Mouse (Mus musculus) stomach, embryonic 16.5 days (tissue): ENCODE data around the gene Cdh13. TPM values are rescaled to one million over a fixed set of nuclear protein-coding genes. Genes with fewer than 3 reads are reported as not detected.
"Not testable (repeated sequence)": the region's sequence is repeated elsewhere in the genome, so short reads cannot be mapped to it uniquely, and the experiment has no call there.

ENCODE experiments used
- ATAC-seq: fragments of 200-750 bp; cut with Nextera tagmentation; 2 replicates; pipeline ENCODE4 v1.8.0; 2017; ENCODE audit warnings: moderate number of reproducible peaks, moderate TSS enrichment; ENCODE audit not compliant: insufficient read depth, low FRiP score
- H3K27ac ChIP-seq: fragments of 300-500 bp; sonication (generic); 2 replicates; pipeline ENCODE4 v1.5.1; 2014; ENCODE audit warnings: low read length
- H3K27me3 ChIP-seq: fragments of 300-500 bp; sonication (generic); 2 replicates; pipeline ENCODE4 v1.6.1; 2014; ENCODE audit warnings: low read length, control low read depth, mixed read lengths; ENCODE audit not compliant: control insufficient read depth, insufficient read depth
- H3K36me3 ChIP-seq: fragments of 300-500 bp; sonication (generic); 2 replicates; pipeline ENCODE4 v1.6.1; 2014; ENCODE audit warnings: low read length; ENCODE audit not compliant: control insufficient read depth, insufficient read depth
- H3K4me1 ChIP-seq: fragments of 300-500 bp; sonication (generic); 2 replicates; pipeline ENCODE4 v1.6.1; 2014; ENCODE audit warnings: low read length, control low read depth, mixed read lengths; ENCODE audit not compliant: control insufficient read depth, insufficient read depth
- H3K4me2 ChIP-seq: fragments of 300-500 bp; sonication (generic); 2 replicates; pipeline ENCODE4 v1.6.1; 2014; ENCODE audit warnings: low read depth, low read length, mixed read lengths
- H3K4me3 ChIP-seq: fragments of 300-500 bp; sonication (generic); replicated peaks from 2 replicates; pipeline ENCODE4 v1.5.1; 2014; ENCODE audit warnings: mild to moderate bottlenecking, low read length
- H3K9ac ChIP-seq: fragments of 300-500 bp; sonication (generic); 2 replicates; pipeline ENCODE4 v1.6.1; 2014; ENCODE audit warnings: low read length
- H3K9me3 ChIP-seq: fragments of 300-500 bp; sonication (generic); replicated peaks from 2 replicates; pipeline ENCODE4 v1.6.1; 2016; ENCODE audit warnings: low read length, control low read depth; ENCODE audit not compliant: control insufficient read depth
- WGBS: fragments of 180-500 bp; shearing (Covaris S2); extraction: QIAGEN DNeasy Blood & Tissue Kit; methylation state at CpG from one replicate; pipeline ENCODE4 v1.1.7; 2014; 5-methylcytosine and 5-hydroxymethylcytosine counted together
- polyA plus RNA-seq: library from polyadenylated mRNA; unstranded; fragments of >200 nt; fragmentation: Nextera tagmentation; extraction: Ambion mirVana; gene quantifications from 2 replicates; pipeline ENCODE4 v1.2.1, GENCODE M21; 2015

Gene Cdh13
- polyA plus RNA-seq, 1 experiment from 2014 or later = 19.9 TPM

GRCm38 (mm10) chr8:119344190-119344856 lies 1060.8 kb downstream of the Cdh13 start, which contains the start of gene Hsbp1:
Gene Hsbp1, plus strand, starts transcription at chr8:119344488.
- peak; percentile 98 for ATAC-seq
- H3K27ac ChIP-seq = peak within 1 kb of the TSS; percentile 10; the same call in 1 of the 2 replicates
- H3K9ac ChIP-seq = peak within 1 kb of the TSS; percentile 97
- H3K4me1 ChIP-seq = peaks cover 4% of the 10 kb centered on the region; the same call in 1 of the 2 replicates
- peak within 1 kb of the TSS; percentile 100 for H3K4me3 ChIP-seq
- H3K27me3 ChIP-seq = peaks cover 6% of the 10 kb centered on the region; the same call in 1 of the 2 replicates
- H3K36me3 ChIP-seq = peaks cover 28% of the 10 kb centered on the region
- H3K9me3 ChIP-seq = 0 out of 2 replicates have a peak, but pooled peaks cover 3% of the 10 kb centered on the region
- H3K4me2 ChIP-seq = peak within 1 kb of the TSS; percentile 65
- WGBS = 2% methylated on average over 52 of the region's 52 CpGs

- Histone ChIP-seq H3K27me3 (peaks cover 6% of the 10 kb centered on the region; the same call in 1 of the 2 replicates), H3K9me3 (0 out of 2 replicates have a peak, but pooled peaks cover 3% of the 10 kb centered on the region), H3K36me3 (peaks cover 28% of the 10 kb centered on the region), H3K4me3 (peak overlapping the region; percentile 100), H3K27ac (peak overlapping the region; percentile 10; the same call in 1 of the 2 replicates), H3K4me1 (peaks cover 4% of the 10 kb centered on the region; the same call in 1 of the 2 replicates), H3K4me2 (peak overlapping the region; percentile 65), H3K9ac (peak overlapping the region; percentile 97)
- WGBS = 43% methylated on average over 22 of the region's 22 CpGs
- no peak for ATAC-seq
Observed at GRCm38 (mm10) chr8:119345029-119345682, 1061.6 kb downstream of the Cdh13 start.

- peaks cover 6% of the 10 kb centered on the region; the same call in 1 of the 2 replicates for H3K27me3 ChIP-seq
- WGBS = 86% methylated on average over 15 of the region's 15 CpGs
- 0 out of 2 replicates have a peak, but pooled peaks cover 3% of the 10 kb centered on the region for H3K9me3 ChIP-seq
- no peak overlapping the region for H3K9ac ChIP-seq
- H3K27ac ChIP-seq = no peak overlapping the region
- ATAC-seq = no peak
- H3K4me1 ChIP-seq = peaks cover 4% of the 10 kb centered on the region; the same call in 1 of the 2 replicates
- peak overlapping the region; percentile 65 for H3K4me2 ChIP-seq
- no peak overlapping the region; the same call in 1 of the 2 replicates for H3K4me3 ChIP-seq
- peaks cover 28% of the 10 kb centered on the region for H3K36me3 ChIP-seq
Observed at GRCm38 (mm10) chr8:119345683-119346075, 1062.1 kb downstream of the Cdh13 start.

GRCm38 (mm10) chr8:119351647-119352046 lies 1068.1 kb downstream of the Cdh13 start:
- Histone ChIP-seq H3K9me3 (no peaks in the 10 kb centered on the region), H3K4me3 (no peak overlapping the region), H3K27ac (no peak overlapping the region), H3K9ac (no peak overlapping the region), H3K4me1 (no peaks in the 10 kb centered on the region), H3K27me3 (no peaks in the 10 kb centered on the region), H3K36me3 (peaks cover 21% of the 10 kb centered on the region), H3K4me2 (no peak overlapping the region)
- ATAC-seq = no peak
- 90% methylated on average over 19 of the region's 19 CpGs for WGBS

GRCm38 (mm10) chr8:119352977-119353658 lies 1069.6 kb downstream of the Cdh13 start:
- no peak for ATAC-seq
- H3K4me2 ChIP-seq = no peak overlapping the region
- no peaks in the 10 kb centered on the region for H3K27me3 ChIP-seq
- H3K9ac ChIP-seq = no peak overlapping the region
- H3K36me3 ChIP-seq = peaks cover 12% of the 10 kb centered on the region
- no peaks in the 10 kb centered on the region for H3K9me3 ChIP-seq
- H3K27ac ChIP-seq = no peak overlapping the region
- no peaks in the 10 kb centered on the region for H3K4me1 ChIP-seq
- WGBS = 71% methylated on average over 10 of the region's 10 CpGs
- no peak overlapping the region for H3K4me3 ChIP-seq

GRCm38 (mm10) chr8:119353659-119354023 lies 1070.1 kb downstream of the Cdh13 start:
- no peak overlapping the region for H3K9ac ChIP-seq
- no peak overlapping the region for H3K4me2 ChIP-seq
- H3K27ac ChIP-seq = no peak overlapping the region
- no peaks in the 10 kb centered on the region for H3K9me3 ChIP-seq
- WGBS = 70% methylated on average over 6 of the region's 6 CpGs
- H3K4me3 ChIP-seq = no peak overlapping the region
- no peak for ATAC-seq
- H3K4me1 ChIP-seq = no peaks in the 10 kb centered on the region
- peaks cover 7% of the 10 kb centered on the region for H3K36me3 ChIP-seq
- H3K27me3 ChIP-seq = no peaks in the 10 kb centered on the region

GRCm38 (mm10) chr8:119356631-119357030 lies 1073.1 kb downstream of the Cdh13 start:
- H3K9me3 ChIP-seq, H3K4me2 ChIP-seq: not testable (repeated sequence)

GRCm38 (mm10) chr8:119358175-119358574 lies 1074.6 kb downstream of the Cdh13 start:
- 75% methylated on average over 7 of the region's 7 CpGs for WGBS
- no peak overlapping the region for H3K9ac ChIP-seq
- H3K27ac ChIP-seq = no peak overlapping the region
- no peak for ATAC-seq
- no peak overlapping the region for H3K4me3 ChIP-seq
- no peaks in the 10 kb centered on the region for H3K36me3 ChIP-seq
- H3K4me1 ChIP-seq = no peaks in the 10 kb centered on the region
- no peaks in the 10 kb centered on the region for H3K9me3 ChIP-seq
- no peaks in the 10 kb centered on the region for H3K27me3 ChIP-seq
- H3K4me2 ChIP-seq = no peak overlapping the region

More at GRCm38 (mm10) chr8:119356631-119357030, 1073.1 kb downstream of the Cdh13 start:
- H3K9ac ChIP-seq, ATAC-seq, H3K4me3 ChIP-seq, H3K36me3 ChIP-seq, H3K27me3 ChIP-seq, H3K27ac ChIP-seq, H3K4me1 ChIP-seq: not testable (repeated sequence)
- 59% methylated on average over 5 of the region's 5 CpGs for WGBS
